Mouse (Mus musculus) megakaryocyte, embryonic 14.5 days (primary cell): ENCODE measurements at regions not wholly inside any gene's neighbourhood (a gene's known extent, or its start where the extent isn't known, plus 50 kb on each side); places are given as distances from the start of the nearest gene placed in this dataset.

Experiments
- FLI1 ChIP-seq: IDR thresholded peaks from 2 replicates; pipeline ENCODE4 v1.6.1; 2012; ENCODE audit warnings: low read length, inconsistent platforms, mixed read lengths
- GATA1 ChIP-seq: IDR thresholded peaks from 3 replicates; pipeline ENCODE4 v1.6.1; 2012; ENCODE audit warnings: mixed read lengths, low read length, inconsistent platforms, borderline replicate concordance

DNA sequence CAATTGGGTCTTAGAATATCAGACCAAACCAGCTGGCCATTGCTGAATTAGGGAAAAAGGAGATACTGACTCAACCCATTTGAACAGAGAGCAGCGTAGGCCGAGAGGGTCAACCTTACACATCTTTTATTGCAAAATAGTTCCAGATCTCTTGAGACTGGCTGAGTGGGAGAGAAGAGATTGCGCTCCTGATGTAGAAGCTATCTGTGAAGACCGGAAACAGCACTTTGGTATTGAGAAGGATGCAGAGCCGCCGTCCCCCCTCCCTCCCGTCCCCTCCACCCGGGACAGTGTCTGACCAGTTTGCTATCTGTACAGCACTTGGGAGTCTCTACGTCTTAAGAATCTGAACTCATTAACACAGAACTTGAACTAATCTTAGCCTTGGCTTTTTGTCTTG is 135.6 kb downstream of the Zfp365 start:
- TF ChIP-seq GATA1 (no peak), FLI1 (no peak)
